Mouse (Mus musculus): ENCODE data around the gene Plxnb3. TPM values are rescaled to one million over a fixed set of nuclear protein-coding genes. Genes with fewer than 3 reads are reported as not detected.
A peak's percentile ranks its signal among the peaks of the same experiment; 100 is the strongest.

Plxnb3 gene
- polyA plus RNA-seq (2014; fragmentation: Nextera tagmentation; extraction: Ambion mirVana) = 0.07 and 0.73 TPM in 2 replicates

- Histone ChIP-seq H3K27ac (ENCODE audit: low read depth, low read length) (no peak within 1 kb of the TSS), H3K27me3 (ENCODE audit: control insufficient read depth, insufficient read depth, low read length) (no peaks in the 10 kb centered on the region), H3K4me2 (ENCODE audit: low read depth, low read length) (no peak within 1 kb of the TSS), H3K36me3 (ENCODE audit: control insufficient read depth, insufficient read depth, low read length) (no peaks in the 10 kb centered on the region), H3K4me3 (ENCODE audit: low read depth, low read length) (no peak within 1 kb of the TSS), H3K4me1 (ENCODE audit: control insufficient read depth, insufficient read depth, low read length) (no peaks in the 10 kb centered on the region), H3K9me3 (ENCODE audit: control insufficient read depth, low read length) (no peaks in the 10 kb centered on the region), H3K9ac (replicated peaks; ENCODE audit: low read depth, low read length) (no peak within 1 kb of the TSS)
- no peak for ATAC-seq (ENCODE audit: low read depth)
- WGBS = 75% methylated on average over 4 of the region's 5 CpGs
Observed at GRCm38 (mm10) chrX:73756334-73757140, at the start of gene Plxnb3. Gene Plxnb3 (plus strand): TSS chrX:73757090.

GRCm38 (mm10) chrX:73715476-73716108 lies 41.3 kb upstream of the Plxnb3 start:
- no peak overlapping the region; the same call in 1 of the 2 replicates for H3K27ac ChIP-seq (ENCODE audit: low read depth, low read length)
- no peaks in the 10 kb centered on the region for H3K27me3 ChIP-seq (ENCODE audit: control insufficient read depth, insufficient read depth, low read length)
- H3K9ac ChIP-seq (replicated peaks; ENCODE audit: low read depth, low read length) = peak overlapping the region; percentile 51; the same call in 1 of the 2 replicates
- H3K9me3 ChIP-seq (ENCODE audit: control insufficient read depth, low read length) = no peaks in the 10 kb centered on the region
- H3K4me3 ChIP-seq (ENCODE audit: low read depth, low read length) = peak overlapping the region; percentile 43
- H3K4me2 ChIP-seq (ENCODE audit: low read depth, low read length) = peak overlapping the region; percentile 57
- no peaks in the 10 kb centered on the region for H3K36me3 ChIP-seq (ENCODE audit: control insufficient read depth, insufficient read depth, low read length)
- ATAC-seq (ENCODE audit: low read depth) = peak; percentile 53
- peaks cover 17% of the 10 kb centered on the region for H3K4me1 ChIP-seq (ENCODE audit: control insufficient read depth, insufficient read depth, low read length)
- 24% methylated on average over 20 of the region's 21 CpGs for WGBS

- H3K9me3 ChIP-seq (ENCODE audit: control insufficient read depth, low read length) = no peaks in the 10 kb centered on the region
- peak; percentile 93 for ATAC-seq (ENCODE audit: low read depth)
- peaks cover 17% of the 10 kb centered on the region for H3K4me1 ChIP-seq (ENCODE audit: control insufficient read depth, insufficient read depth, low read length)
- H3K9ac ChIP-seq (replicated peaks; ENCODE audit: low read depth, low read length) = peak within 1 kb of the TSS; percentile 54
- H3K27me3 ChIP-seq (ENCODE audit: control insufficient read depth, insufficient read depth, low read length) = no peaks in the 10 kb centered on the region
- peak within 1 kb of the TSS; percentile 57 for H3K4me2 ChIP-seq (ENCODE audit: low read depth, low read length)
- H3K36me3 ChIP-seq (ENCODE audit: control insufficient read depth, insufficient read depth, low read length) = no peaks in the 10 kb centered on the region
- peak within 1 kb of the TSS; percentile 64 for H3K27ac ChIP-seq (ENCODE audit: low read depth, low read length)
- 17% methylated on average over 24 of the region's 45 CpGs for WGBS
- peak within 1 kb of the TSS; percentile 43 for H3K4me3 ChIP-seq (ENCODE audit: low read depth, low read length)
Observed at GRCm38 (mm10) chrX:73716109-73716661, 40.7 kb upstream of the Plxnb3 start, which contains the start of the genes Bcap31 and Abcd1. Gene Bcap31 (minus strand): TSS chrX:73716175. Gene Abcd1 (plus strand): TSS chrX:73716597.

- peaks cover 17% of the 10 kb centered on the region for H3K4me1 ChIP-seq (ENCODE audit: control insufficient read depth, insufficient read depth, low read length)
- H3K36me3 ChIP-seq (ENCODE audit: control insufficient read depth, insufficient read depth, low read length) = no peaks in the 10 kb centered on the region
- H3K9ac ChIP-seq (replicated peaks; ENCODE audit: low read depth, low read length) = peak overlapping the region; percentile 54
- H3K4me2 ChIP-seq (ENCODE audit: low read depth, low read length) = peak overlapping the region; percentile 57
- H3K27me3 ChIP-seq (ENCODE audit: control insufficient read depth, insufficient read depth, low read length) = no peaks in the 10 kb centered on the region
- H3K9me3 ChIP-seq (ENCODE audit: control insufficient read depth, low read length) = no peaks in the 10 kb centered on the region
- H3K27ac ChIP-seq (ENCODE audit: low read depth, low read length) = peak overlapping the region; percentile 64
- H3K4me3 ChIP-seq (ENCODE audit: low read depth, low read length) = peak overlapping the region; percentile 43
- 26% methylated on average over 27 of the region's 30 CpGs for WGBS
- no peak; the same call in 1 of the 2 replicates for ATAC-seq (ENCODE audit: low read depth)
Observed at GRCm38 (mm10) chrX:73716709-73717545, 40.0 kb upstream of the Plxnb3 start.

GRCm38 (mm10) chrX:73717667-73718066 lies 39.2 kb upstream of the Plxnb3 start:
- no peak overlapping the region for H3K9ac ChIP-seq (replicated peaks; ENCODE audit: low read depth, low read length)
- peak overlapping the region; percentile 57; the same call in 1 of the 2 replicates for H3K4me2 ChIP-seq (ENCODE audit: low read depth, low read length)
- ATAC-seq (ENCODE audit: low read depth) = no peak
- H3K27me3 ChIP-seq (ENCODE audit: control insufficient read depth, insufficient read depth, low read length) = no peaks in the 10 kb centered on the region
- H3K27ac ChIP-seq (ENCODE audit: low read depth, low read length) = no peak overlapping the region
- H3K36me3 ChIP-seq (ENCODE audit: control insufficient read depth, insufficient read depth, low read length) = no peaks in the 10 kb centered on the region
- no peak overlapping the region for H3K4me3 ChIP-seq (ENCODE audit: low read depth, low read length)
- H3K9me3 ChIP-seq (ENCODE audit: control insufficient read depth, low read length) = no peaks in the 10 kb centered on the region
- H3K4me1 ChIP-seq (ENCODE audit: control insufficient read depth, insufficient read depth, low read length) = peaks cover 17% of the 10 kb centered on the region
- 68% methylated on average over 11 of the region's 11 CpGs for WGBS

GRCm38 (mm10) chrX:73718271-73718670 lies 38.6 kb upstream of the Plxnb3 start:
- H3K4me3 ChIP-seq (ENCODE audit: low read depth, low read length) = no peak overlapping the region
- no peak for ATAC-seq (ENCODE audit: low read depth)
- H3K27ac ChIP-seq (ENCODE audit: low read depth, low read length) = no peak overlapping the region
- 46% methylated on average over 3 of the region's 3 CpGs for WGBS
- no peaks in the 10 kb centered on the region for H3K27me3 ChIP-seq (ENCODE audit: control insufficient read depth, insufficient read depth, low read length)
- H3K36me3 ChIP-seq (ENCODE audit: control insufficient read depth, insufficient read depth, low read length) = no peaks in the 10 kb centered on the region
- peaks cover 17% of the 10 kb centered on the region for H3K4me1 ChIP-seq (ENCODE audit: control insufficient read depth, insufficient read depth, low read length)
- no peaks in the 10 kb centered on the region for H3K9me3 ChIP-seq (ENCODE audit: control insufficient read depth, low read length)
- H3K4me2 ChIP-seq (ENCODE audit: low read depth, low read length) = peak overlapping the region; percentile 11; the same call in 1 of the 2 replicates
- H3K9ac ChIP-seq (replicated peaks; ENCODE audit: low read depth, low read length) = no peak overlapping the region

- Histone ChIP-seq H3K9ac (replicated peaks; ENCODE audit: low read depth, low read length) (no peak overlapping the region), H3K36me3 (ENCODE audit: control insufficient read depth, insufficient read depth, low read length) (no peaks in the 10 kb centered on the region), H3K9me3 (ENCODE audit: control insufficient read depth, low read length) (no peaks in the 10 kb centered on the region), H3K27me3 (ENCODE audit: control insufficient read depth, insufficient read depth, low read length) (no peaks in the 10 kb centered on the region), H3K4me2 (ENCODE audit: low read depth, low read length) (peak overlapping the region; percentile 11; the same call in 1 of the 2 replicates), H3K27ac (ENCODE audit: low read depth, low read length) (no peak overlapping the region), H3K4me1 (ENCODE audit: control insufficient read depth, insufficient read depth, low read length) (peaks cover 17% of the 10 kb centered on the region), H3K4me3 (ENCODE audit: low read depth, low read length) (no peak overlapping the region)
- WGBS = 42% methylated on average over 5 of the region's 5 CpGs
- ATAC-seq (ENCODE audit: low read depth) = no peak
Observed at GRCm38 (mm10) chrX:73718686-73719362, 38.1 kb upstream of the Plxnb3 start.

GRCm38 (mm10) chrX:73730908-73731307 lies 26.0 kb upstream of the Plxnb3 start:
- no peak for ATAC-seq (ENCODE audit: low read depth)
- H3K9me3 ChIP-seq (ENCODE audit: control insufficient read depth, low read length) = no peaks in the 10 kb centered on the region
- peaks cover 5% of the 10 kb centered on the region; the same call in 1 of the 2 replicates for H3K36me3 ChIP-seq (ENCODE audit: control insufficient read depth, insufficient read depth, low read length)
- H3K4me2 ChIP-seq (ENCODE audit: low read depth, low read length) = no peak overlapping the region
- no peaks in the 10 kb centered on the region for H3K27me3 ChIP-seq (ENCODE audit: control insufficient read depth, insufficient read depth, low read length)
- 50% methylated on average over 1 of the region's 1 CpGs for WGBS
- no peak overlapping the region for H3K9ac ChIP-seq (replicated peaks; ENCODE audit: low read depth, low read length)
- no peak overlapping the region for H3K4me3 ChIP-seq (ENCODE audit: low read depth, low read length)
- no peaks in the 10 kb centered on the region for H3K4me1 ChIP-seq (ENCODE audit: control insufficient read depth, insufficient read depth, low read length)
- no peak overlapping the region for H3K27ac ChIP-seq (ENCODE audit: low read depth, low read length)

All from neural tube, embryonic 14.5 days (tissue).